Mouse (Mus musculus): ENCODE measurements at regions not wholly inside any gene's neighbourhood (a gene's known extent, or its start where the extent isn't known, plus 50 kb on each side); places are given as distances from the start of the nearest gene placed in this dataset.
A peak's percentile ranks its signal among the peaks of the same experiment; 100 is the strongest.

DNA sequence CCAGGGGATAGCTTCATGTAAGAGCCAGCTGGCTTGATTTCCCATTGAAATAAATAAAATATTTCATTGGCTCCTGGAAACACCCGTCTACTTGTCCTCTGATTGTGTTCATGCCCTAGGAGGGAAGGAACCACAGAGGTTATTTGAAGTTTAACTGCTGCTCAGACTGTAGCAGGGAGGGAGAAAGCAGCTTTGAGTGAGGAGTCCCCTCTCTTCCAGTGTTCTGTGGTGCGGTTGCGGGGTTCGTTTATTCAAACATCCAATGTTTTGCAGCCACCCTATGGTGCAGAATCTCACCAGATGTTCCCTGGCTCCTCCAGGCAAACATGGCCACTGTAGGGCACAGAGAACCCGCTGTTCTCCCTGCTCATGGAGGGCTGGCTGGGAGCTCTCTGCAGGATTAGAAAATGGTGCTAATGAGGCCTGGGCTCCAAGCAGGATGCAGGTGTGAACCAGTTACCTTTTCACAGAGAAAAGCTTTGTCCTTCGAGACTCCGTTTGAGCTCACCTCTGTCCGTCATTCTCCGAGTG, 390.7 kb downstream of the Gpat3 start:
- Histone ChIP-seq H3K36me3 (no peaks in the 10 kb centered on the region), H3K4me1 (replicated peaks) (0 out of 2 replicates have a peak, but pooled peaks cover 2% of the 10 kb centered on the region), H3K4me3 (replicated peaks) (no peak overlapping the region), H3K4me2 (replicated peaks) (no peak overlapping the region), H3K9me3 (no peaks in the 10 kb centered on the region), H3K9ac (no peak overlapping the region), H3K27me3 (replicated peaks) (no peaks in the 10 kb centered on the region), H3K27ac (no peak overlapping the region)
- 66% methylated on average over 9 of the region's 9 CpGs for WGBS
- no peak for ATAC-seq

DNA sequence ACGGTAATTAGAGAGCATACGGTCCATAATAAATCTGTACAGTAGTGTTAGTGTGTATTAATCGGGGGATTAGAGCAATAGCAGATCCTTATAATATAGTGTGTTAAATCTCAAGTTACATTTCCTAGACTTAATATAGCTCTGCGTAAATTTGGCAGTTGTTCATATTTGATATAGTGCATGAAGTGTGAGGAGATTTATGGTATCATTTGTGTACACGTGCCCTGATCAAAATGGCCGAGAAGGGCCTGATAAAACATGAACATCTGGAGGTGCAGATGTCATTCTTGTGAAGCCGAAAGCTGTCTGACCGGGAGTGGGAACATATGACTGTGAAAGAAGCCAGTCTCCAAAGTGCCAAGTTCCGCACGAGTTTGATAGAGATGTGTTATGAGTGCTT, 376.9 kb downstream of the Gpat3 start:
- no peak overlapping the region for H3K4me3 ChIP-seq (replicated peaks)
- no peak for ATAC-seq
- H3K4me1 ChIP-seq (replicated peaks) = no peaks in the 10 kb centered on the region
- H3K9me3 ChIP-seq = no peaks in the 10 kb centered on the region
- no peak overlapping the region for H3K9ac ChIP-seq
- no peak overlapping the region for H3K27ac ChIP-seq
- H3K36me3 ChIP-seq = no peaks in the 10 kb centered on the region
- no peaks in the 10 kb centered on the region for H3K27me3 ChIP-seq (replicated peaks)
- no peak overlapping the region for H3K4me2 ChIP-seq (replicated peaks)
- WGBS = 84% methylated on average over 10 of the region's 10 CpGs

DNA sequence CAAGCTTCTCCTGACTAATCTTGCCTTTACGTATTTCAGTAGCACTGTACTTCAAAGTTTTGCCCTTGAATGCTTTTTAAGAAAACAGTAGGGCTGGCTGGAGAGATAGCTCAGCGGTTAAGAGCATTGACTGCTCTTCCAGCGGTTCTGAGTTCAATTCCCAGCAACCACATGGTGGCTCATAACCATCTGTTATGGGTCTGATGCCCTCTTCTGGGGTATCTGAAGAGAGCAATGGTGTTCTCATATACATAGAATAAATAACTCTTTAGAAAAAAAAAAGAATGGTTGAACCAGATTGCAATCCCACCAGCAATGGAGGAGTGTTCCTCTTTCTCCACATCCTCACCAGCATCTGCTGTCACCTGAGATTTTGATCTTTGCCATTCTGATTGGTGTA, 372.6 kb downstream of the Gpat3 start:
- Histone ChIP-seq H3K27me3 (replicated peaks) (no peaks in the 10 kb centered on the region), H3K4me3 (replicated peaks) (no peak overlapping the region), H3K36me3 (no peaks in the 10 kb centered on the region), H3K4me1 (replicated peaks) (no peaks in the 10 kb centered on the region), H3K9me3 (no peaks in the 10 kb centered on the region), H3K4me2 (replicated peaks) (no peak overlapping the region), H3K9ac (no peak overlapping the region), H3K27ac (no peak overlapping the region)
- 89% methylated on average over 3 of the region's 3 CpGs for WGBS
- no peak for ATAC-seq

DNA sequence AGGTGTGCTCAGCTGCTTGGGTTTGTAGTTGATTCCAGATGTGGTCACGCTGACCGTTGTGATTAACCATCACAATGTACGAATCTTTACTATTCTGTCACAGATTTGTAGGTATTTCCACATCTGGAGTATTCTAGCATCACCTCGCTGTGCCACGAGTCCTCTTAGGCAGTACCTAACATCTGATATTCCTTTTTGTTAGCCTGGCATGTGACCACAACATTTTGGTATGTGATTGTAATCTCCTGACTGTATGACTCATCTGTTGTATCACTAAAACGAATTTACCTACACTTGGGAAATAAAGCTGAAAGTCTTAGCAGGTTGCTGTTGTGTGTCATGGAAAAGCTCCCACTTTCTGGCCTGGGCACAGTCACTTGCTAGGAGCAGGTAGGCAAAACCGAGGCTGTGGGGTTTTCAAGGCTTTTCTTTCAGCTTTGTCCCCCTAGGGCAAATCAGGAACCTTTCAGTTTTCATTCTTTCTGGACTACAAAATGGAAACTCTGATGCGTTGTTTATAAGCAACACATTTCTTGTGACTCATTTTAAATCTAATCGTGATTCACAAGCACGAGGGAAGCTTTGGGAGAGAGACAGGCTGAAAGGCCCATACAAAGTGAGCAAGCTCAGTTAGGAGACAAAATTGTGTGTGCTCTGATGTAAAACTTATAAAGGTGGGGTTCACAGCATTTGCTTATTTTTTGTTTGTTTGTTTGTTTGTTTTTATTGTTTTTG, 371.5 kb downstream of the Gpat3 start:
- Histone ChIP-seq H3K9me3 (no peaks in the 10 kb centered on the region), H3K4me2 (replicated peaks) (no peak overlapping the region), H3K36me3 (no peaks in the 10 kb centered on the region), H3K4me1 (replicated peaks) (no peaks in the 10 kb centered on the region), H3K9ac (no peak overlapping the region), H3K27me3 (replicated peaks) (no peaks in the 10 kb centered on the region), H3K27ac (no peak overlapping the region), H3K4me3 (replicated peaks) (no peak overlapping the region)
- 85% methylated on average over 10 of the region's 10 CpGs for WGBS
- ATAC-seq = no peak

DNA sequence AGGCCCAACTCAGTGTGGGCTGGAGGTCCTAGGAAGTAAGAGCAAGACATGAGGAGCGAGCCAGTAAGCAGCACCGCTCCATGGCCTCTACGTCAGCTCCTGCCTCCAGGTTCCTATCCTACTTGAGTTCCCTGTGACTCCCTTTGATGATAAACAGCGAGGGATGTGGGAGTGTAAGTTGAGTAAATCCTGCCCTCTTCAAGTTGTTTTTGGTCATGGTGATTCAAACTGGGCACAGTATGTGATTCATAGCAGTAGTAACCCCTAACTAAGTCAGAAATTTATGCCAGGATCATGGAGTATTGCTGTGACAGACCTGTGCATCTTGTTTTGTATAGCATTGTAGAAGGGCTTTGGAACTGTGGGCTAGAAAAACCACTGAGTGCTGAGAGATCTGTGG, 366.5 kb downstream of the Gpat3 start:
- Histone ChIP-seq H3K9me3 (no peaks in the 10 kb centered on the region), H3K4me1 (replicated peaks) (no peaks in the 10 kb centered on the region), H3K4me2 (replicated peaks) (no peak overlapping the region), H3K4me3 (replicated peaks) (no peak overlapping the region), H3K9ac (no peak overlapping the region), H3K36me3 (no peaks in the 10 kb centered on the region), H3K27me3 (replicated peaks) (no peaks in the 10 kb centered on the region), H3K27ac (no peak overlapping the region)
- no peak for ATAC-seq
- 83% methylated on average over 4 of the region's 4 CpGs for WGBS

DNA sequence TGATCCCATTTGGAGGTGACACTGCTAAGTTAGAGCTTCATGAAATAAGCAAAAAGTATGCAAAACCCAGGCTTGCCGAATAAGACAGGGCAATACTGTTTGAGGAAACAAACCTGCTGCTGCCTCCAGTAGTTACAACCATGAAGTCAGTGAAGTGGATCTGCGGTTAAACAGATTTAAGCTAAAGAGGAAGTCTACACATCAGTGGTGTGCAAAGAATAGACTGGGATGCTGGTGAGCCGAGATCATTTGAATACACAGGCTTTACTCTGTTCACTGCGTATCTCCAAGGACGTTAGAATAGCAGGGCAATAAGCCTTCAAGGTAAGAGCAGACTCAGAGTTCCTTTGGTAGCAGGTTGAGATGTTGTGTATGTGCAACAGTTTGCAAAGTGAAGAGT, 362.6 kb downstream of the Gpat3 start:
- H3K9me3 ChIP-seq = no peaks in the 10 kb centered on the region
- no peaks in the 10 kb centered on the region for H3K36me3 ChIP-seq
- H3K27me3 ChIP-seq (replicated peaks) = no peaks in the 10 kb centered on the region
- 86% methylated on average over 5 of the region's 5 CpGs for WGBS
- no peaks in the 10 kb centered on the region for H3K4me1 ChIP-seq (replicated peaks)
- no peak overlapping the region for H3K4me3 ChIP-seq (replicated peaks)
- no peak overlapping the region for H3K27ac ChIP-seq
- no peak overlapping the region for H3K9ac ChIP-seq
- no peak for ATAC-seq
- H3K4me2 ChIP-seq (replicated peaks) = no peak overlapping the region

DNA sequence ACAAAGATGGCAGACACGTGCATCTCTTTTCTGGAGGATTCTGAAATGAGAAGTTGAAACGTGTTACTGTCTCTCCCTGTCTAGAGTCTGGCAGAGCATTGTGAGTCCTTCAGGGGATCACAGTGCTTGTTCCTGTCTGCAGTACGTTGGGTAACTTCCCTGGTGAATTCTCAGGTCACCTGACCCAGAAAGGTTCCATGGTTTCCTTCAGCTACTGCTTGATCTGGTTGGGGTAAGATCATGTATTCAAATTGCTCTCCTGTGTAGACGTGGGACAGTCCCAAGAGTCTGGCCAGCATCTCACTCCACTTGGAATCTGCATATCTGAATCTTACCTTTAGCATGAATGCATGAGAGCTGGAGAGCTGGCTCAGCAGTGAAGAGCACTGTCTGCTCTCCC, 350.0 kb downstream of the Gpat3 start:
- H3K27me3 ChIP-seq (replicated peaks) = no peaks in the 10 kb centered on the region
- H3K9me3 ChIP-seq = no peaks in the 10 kb centered on the region
- H3K36me3 ChIP-seq = no peaks in the 10 kb centered on the region
- ATAC-seq = no peak
- no peak overlapping the region for H3K4me3 ChIP-seq (replicated peaks)
- H3K9ac ChIP-seq = no peak overlapping the region
- WGBS = 88% methylated on average over 4 of the region's 4 CpGs
- H3K4me2 ChIP-seq (replicated peaks) = no peak overlapping the region
- no peak overlapping the region for H3K27ac ChIP-seq
- no peaks in the 10 kb centered on the region for H3K4me1 ChIP-seq (replicated peaks)

DNA sequence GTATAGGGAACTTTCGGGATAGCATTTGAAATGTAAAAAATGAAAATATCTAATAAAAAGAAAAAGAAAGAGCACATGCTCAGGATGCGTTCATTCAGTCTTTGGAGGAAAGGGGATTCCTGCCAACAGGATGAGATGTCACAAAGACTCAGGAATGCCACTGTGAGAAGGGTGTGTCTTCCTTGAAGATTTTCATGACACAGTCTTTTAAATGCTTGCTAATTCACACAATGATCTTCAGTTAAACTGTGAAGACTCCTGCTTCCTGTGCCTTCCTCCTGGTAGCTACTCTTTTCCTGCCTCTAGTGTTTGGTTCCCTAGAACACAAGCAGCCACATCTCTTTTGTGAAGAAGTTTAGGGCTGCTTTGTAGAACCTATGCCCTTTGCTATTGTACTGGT, 345.5 kb downstream of the Gpat3 start:
- H3K27me3 ChIP-seq (replicated peaks) = no peaks in the 10 kb centered on the region
- H3K9ac ChIP-seq = no peak overlapping the region
- no peaks in the 10 kb centered on the region for H3K9me3 ChIP-seq
- no peak overlapping the region for H3K4me3 ChIP-seq (replicated peaks)
- no peaks in the 10 kb centered on the region for H3K36me3 ChIP-seq
- 85% methylated on average over 2 of the region's 2 CpGs for WGBS
- H3K4me2 ChIP-seq (replicated peaks) = no peak overlapping the region
- H3K27ac ChIP-seq = no peak overlapping the region
- ATAC-seq = no peak
- H3K4me1 ChIP-seq (replicated peaks) = no peaks in the 10 kb centered on the region

DNA sequence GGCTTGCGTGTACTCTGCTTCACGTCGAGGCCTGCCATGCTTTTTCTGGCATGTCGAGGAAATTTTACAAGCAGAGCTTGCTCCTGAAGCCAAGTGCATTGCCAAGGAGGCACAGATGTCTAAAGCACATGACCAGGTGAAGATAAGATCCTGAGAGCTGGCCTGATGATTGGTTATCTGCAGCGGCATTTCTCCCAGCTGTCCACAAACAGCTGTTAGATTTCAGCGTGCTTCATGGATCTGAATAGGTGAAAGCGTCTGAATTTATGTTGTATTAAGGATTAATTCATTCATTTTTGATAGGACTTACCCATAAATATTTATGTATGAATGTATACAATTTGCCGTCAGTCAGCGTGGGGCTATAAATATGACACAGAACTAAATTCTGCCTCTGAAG, 327.7 kb downstream of the Gpat3 start:
- H3K27me3 ChIP-seq (replicated peaks) = no peaks in the 10 kb centered on the region
- H3K4me2 ChIP-seq (replicated peaks) = no peak overlapping the region
- WGBS = 42% methylated on average over 9 of the region's 9 CpGs
- H3K9me3 ChIP-seq = no peaks in the 10 kb centered on the region
- H3K36me3 ChIP-seq = no peaks in the 10 kb centered on the region
- no peak for ATAC-seq
- H3K9ac ChIP-seq = no peak overlapping the region
- H3K4me3 ChIP-seq (replicated peaks) = no peak overlapping the region
- H3K4me1 ChIP-seq (replicated peaks) = peaks cover 8% of the 10 kb centered on the region; the same call in 1 of the 2 replicates
- no peak overlapping the region for H3K27ac ChIP-seq

DNA sequence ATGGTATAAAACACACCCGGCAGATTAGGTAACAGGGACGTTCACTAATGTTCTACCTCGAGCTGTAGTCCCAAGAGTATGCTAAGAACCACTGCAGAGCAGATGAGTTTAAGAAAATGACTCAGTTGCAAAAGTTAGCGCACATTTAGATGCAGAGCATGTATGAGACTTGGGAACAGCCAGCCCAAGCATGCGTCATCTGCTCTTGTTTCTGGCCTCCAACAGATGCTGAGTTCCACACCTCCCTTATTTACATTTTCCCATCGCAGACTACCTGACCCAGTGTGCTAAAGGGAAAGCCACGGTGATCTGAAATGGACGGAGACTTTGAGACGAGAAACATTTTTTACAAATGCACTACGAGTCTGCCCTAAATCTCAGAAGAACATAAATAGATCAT, 327.3 kb downstream of the Gpat3 start:
- Histone ChIP-seq H3K9me3 (no peaks in the 10 kb centered on the region), H3K4me1 (replicated peaks) (peaks cover 8% of the 10 kb centered on the region; the same call in 1 of the 2 replicates), H3K4me3 (replicated peaks) (no peak overlapping the region), H3K27me3 (replicated peaks) (no peaks in the 10 kb centered on the region), H3K27ac (no peak overlapping the region), H3K9ac (no peak overlapping the region), H3K36me3 (no peaks in the 10 kb centered on the region), H3K4me2 (replicated peaks) (no peak overlapping the region)
- 50% methylated on average over 10 of the region's 10 CpGs for WGBS
- no peak for ATAC-seq

DNA sequence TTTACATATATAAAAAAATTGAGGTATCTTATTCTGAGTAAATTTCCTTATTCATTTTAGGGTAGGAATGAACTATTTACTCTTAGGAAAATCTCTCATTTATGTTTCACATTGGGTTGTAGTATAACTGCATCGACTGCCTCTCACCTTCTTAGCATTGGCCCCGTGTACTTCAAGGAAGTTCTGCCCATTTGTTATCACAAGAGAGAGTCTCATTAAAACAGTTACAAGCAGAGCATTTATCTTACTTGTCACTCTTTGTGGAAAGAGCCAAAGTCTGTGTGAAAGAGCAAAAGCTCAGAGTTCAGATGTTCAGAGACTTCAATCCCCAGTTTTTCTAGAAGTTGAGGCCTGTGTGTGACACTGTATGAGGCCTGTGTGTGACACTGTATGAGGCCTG, 323.6 kb downstream of the Gpat3 start:
- H3K4me1 ChIP-seq (replicated peaks) = peaks cover 8% of the 10 kb centered on the region; the same call in 1 of the 2 replicates
- no peak overlapping the region for H3K4me2 ChIP-seq (replicated peaks)
- 19% methylated on average over 2 of the region's 2 CpGs for WGBS
- no peak overlapping the region for H3K4me3 ChIP-seq (replicated peaks)
- no peaks in the 10 kb centered on the region for H3K36me3 ChIP-seq
- no peak overlapping the region for H3K27ac ChIP-seq
- ATAC-seq = peak; percentile 77
- H3K9me3 ChIP-seq = no peaks in the 10 kb centered on the region
- H3K9ac ChIP-seq = no peak overlapping the region
- H3K27me3 ChIP-seq (replicated peaks) = no peaks in the 10 kb centered on the region

DNA sequence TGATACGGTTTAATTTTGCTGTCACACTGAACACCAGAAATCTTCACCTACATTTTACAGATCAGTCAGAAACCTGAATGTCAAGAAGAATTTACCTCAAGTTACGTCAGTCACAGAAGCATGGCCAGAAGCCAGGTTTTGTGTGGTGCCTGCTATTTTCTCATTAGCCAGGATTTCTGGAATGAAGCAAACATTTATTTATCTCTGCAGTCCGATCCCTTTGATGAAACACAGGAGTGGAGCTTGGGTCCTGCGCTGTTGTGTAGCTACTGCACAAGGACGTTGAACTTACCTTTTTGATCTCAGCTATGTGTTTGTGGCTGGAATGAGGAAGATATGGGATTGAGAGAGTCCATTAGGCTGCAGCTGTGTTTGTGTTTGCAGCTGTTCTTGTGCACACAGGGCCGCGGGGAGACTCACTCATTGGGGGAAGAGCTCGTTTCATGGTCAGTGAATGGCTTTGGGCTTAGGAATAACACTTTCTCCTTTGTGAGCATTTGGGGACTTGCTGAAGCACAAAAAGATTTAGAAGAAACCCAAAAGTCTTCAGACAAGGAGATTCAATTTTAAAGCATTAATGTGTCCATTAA, 318.2 kb downstream of the Gpat3 start:
- WGBS = 27% methylated on average over 8 of the region's 8 CpGs
- no peak for ATAC-seq
- no peaks in the 10 kb centered on the region for H3K9me3 ChIP-seq
- H3K4me2 ChIP-seq (replicated peaks) = no peak overlapping the region
- H3K9ac ChIP-seq = no peak overlapping the region
- H3K36me3 ChIP-seq = no peaks in the 10 kb centered on the region
- no peaks in the 10 kb centered on the region; the same call in 1 of the 2 replicates for H3K4me1 ChIP-seq (replicated peaks)
- H3K27me3 ChIP-seq (replicated peaks) = no peaks in the 10 kb centered on the region
- H3K27ac ChIP-seq = no peak overlapping the region
- no peak overlapping the region for H3K4me3 ChIP-seq (replicated peaks)

DNA sequence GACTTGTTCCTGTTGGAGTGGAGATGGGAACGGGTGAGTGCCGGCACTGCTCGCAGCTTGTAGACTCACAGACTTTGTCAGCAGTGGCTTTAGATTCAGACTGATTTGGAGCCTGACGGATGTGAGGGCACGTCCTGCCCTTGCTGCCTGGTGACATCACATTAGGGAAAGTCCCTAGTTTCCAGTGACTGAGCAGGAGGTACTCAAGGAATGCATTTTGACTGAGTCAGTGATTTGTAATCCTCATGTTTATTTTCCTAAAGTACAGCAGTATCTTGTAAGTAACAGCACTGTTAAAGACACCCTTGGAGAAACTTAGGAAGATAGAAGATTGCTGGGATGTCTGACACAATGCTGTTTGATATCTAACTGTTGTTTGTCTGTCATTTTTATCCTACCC, 317.6 kb downstream of the Gpat3 start:
- ATAC-seq = no peak
- Histone ChIP-seq H3K4me1 (replicated peaks) (no peaks in the 10 kb centered on the region; the same call in 1 of the 2 replicates), H3K36me3 (no peaks in the 10 kb centered on the region), H3K27me3 (replicated peaks) (no peaks in the 10 kb centered on the region), H3K4me3 (replicated peaks) (no peak overlapping the region), H3K27ac (no peak overlapping the region), H3K9ac (no peak overlapping the region), H3K4me2 (replicated peaks) (no peak overlapping the region), H3K9me3 (no peaks in the 10 kb centered on the region)
- WGBS = 28% methylated on average over 5 of the region's 5 CpGs
